Mouse (Mus musculus): ENCODE measurements around the gene Olfr282. TPM values are rescaled to one million over a fixed set of nuclear protein-coding genes. Genes with fewer than 3 reads are reported as not detected.
A peak's percentile ranks its signal among the peaks of the same experiment; 100 is the strongest.
"Not testable (repeated sequence)": the region's sequence is repeated elsewhere in the genome, so short reads cannot be mapped to it uniquely, and the experiment has no call there.

The Olfr282 gene
- total RNA-seq (2021) = not detected
- long read RNA-seq, experiment 1 = 0 reads
- long read RNA-seq, experiment 2 = 0 reads

- DNase-seq = not testable (repeated sequence)
Observed at GRCm38 (mm10) chr15:98430925-98431324, at the start of gene Olfr282. Gene Olfr282, plus strand, starts transcription at chr15:98431225.

GRCm38 (mm10) chr15:98387621-98388020, 43.4 kb upstream of the Olfr282 start:
- no peak for DNase-seq

GRCm38 (mm10) chr15:98389796-98390195, 41.2 kb upstream of the Olfr282 start:
- DNase-seq = peak; percentile 63

GRCm38 (mm10) chr15:98391081-98391902, 39.7 kb upstream of the Olfr282 start:
- peak; percentile 28 for DNase-seq

- DNase-seq = peak; percentile 20
Observed at GRCm38 (mm10) chr15:98391903-98392187, 39.2 kb upstream of the Olfr282 start.

GRCm38 (mm10) chr15:98397136-98397535, 33.9 kb upstream of the Olfr282 start:
- DNase-seq = no peak

- DNase-seq = no peak
Observed at GRCm38 (mm10) chr15:98402356-98402755, 28.7 kb upstream of the Olfr282 start.

GRCm38 (mm10) chr15:98408406-98409060, 22.5 kb upstream of the Olfr282 start:
- DNase-seq = no peak

GRCm38 (mm10) chr15:98409635-98410034, 21.4 kb upstream of the Olfr282 start:
- no peak for DNase-seq

GRCm38 (mm10) chr15:98410249-98410648, 20.8 kb upstream of the Olfr282 start:
- DNase-seq = no peak

GRCm38 (mm10) chr15:98415996-98416395, 15.0 kb upstream of the Olfr282 start:
- no peak for DNase-seq

GRCm38 (mm10) chr15:98416802-98417201, 14.2 kb upstream of the Olfr282 start:
- DNase-seq = not testable (repeated sequence)

- not testable (repeated sequence) for DNase-seq
Observed at GRCm38 (mm10) chr15:98417285-98417684, 13.7 kb upstream of the Olfr282 start.

- DNase-seq = no peak
Observed at GRCm38 (mm10) chr15:98418096-98418495, 12.9 kb upstream of the Olfr282 start.

- DNase-seq = no peak
Observed at GRCm38 (mm10) chr15:98420897-98421296, 10.1 kb upstream of the Olfr282 start.

GRCm38 (mm10) chr15:98424326-98424725, 6.7 kb upstream of the Olfr282 start:
- DNase-seq = peak; percentile 52

- DNase-seq = peak; percentile 10
Observed at GRCm38 (mm10) chr15:98424753-98425152, 6.3 kb upstream of the Olfr282 start.

- no peak for DNase-seq
Observed at GRCm38 (mm10) chr15:98425188-98425587, 5.8 kb upstream of the Olfr282 start.

GRCm38 (mm10) chr15:98444561-98444960, 13.5 kb downstream of the Olfr282 start:
- no peak for DNase-seq

- no peak for DNase-seq
Observed at GRCm38 (mm10) chr15:98448521-98448920, 17.5 kb downstream of the Olfr282 start.

GRCm38 (mm10) chr15:98452288-98452687, 21.3 kb downstream of the Olfr282 start, which contains the start of gene Olfr281:
Gene Olfr281, plus strand, starts transcription at chr15:98452588.
- DNase-seq = no peak

- DNase-seq = no peak
Observed at GRCm38 (mm10) chr15:98469596-98469995, 38.6 kb downstream of the Olfr282 start, which contains the start of gene OR5BS1P. Gene OR5BS1P, plus strand, starts transcription at chr15:98469896.

- DNase-seq = no peak
Observed at GRCm38 (mm10) chr15:98471539-98471938, 40.5 kb downstream of the Olfr282 start.
